Mouse (Mus musculus) thymus, adult 2 months (tissue): Measurements from ENCODE around the gene Tial1.

Experiments
- CTCF ChIP-seq: fragments of 200-500 bp; IDR thresholded peaks from 2 replicates; pipeline ENCODE4 v1.5.1; 2012; ENCODE audit warnings: mild to moderate bottlenecking, control low read depth, low read length, moderate library complexity, borderline replicate concordance; ENCODE audit not compliant: control insufficient read depth, poor library complexity, insufficient read depth; ENCODE audit errors: extremely low read depth
- POLR2A ChIP-seq: fragments of 200-500 bp; IDR thresholded peaks from 2 replicates; pipeline ENCODE4 v1.6.1; 2012; ENCODE audit warnings: mild to moderate bottlenecking, low read length, control low read depth, moderate library complexity; ENCODE audit not compliant: control insufficient read depth, poor library complexity, insufficient read depth; ENCODE audit errors: extremely low read depth

- TF ChIP-seq CTCF (no peak), POLR2A (no peak)
Measured at GRCm38 (mm10) chr7:128403128-128403527, 58.4 kb downstream of the Tial1 start.
